Mouse (Mus musculus): Measurements from ENCODE around the gene Gm11114.

The Gm11114 gene

DNA sequence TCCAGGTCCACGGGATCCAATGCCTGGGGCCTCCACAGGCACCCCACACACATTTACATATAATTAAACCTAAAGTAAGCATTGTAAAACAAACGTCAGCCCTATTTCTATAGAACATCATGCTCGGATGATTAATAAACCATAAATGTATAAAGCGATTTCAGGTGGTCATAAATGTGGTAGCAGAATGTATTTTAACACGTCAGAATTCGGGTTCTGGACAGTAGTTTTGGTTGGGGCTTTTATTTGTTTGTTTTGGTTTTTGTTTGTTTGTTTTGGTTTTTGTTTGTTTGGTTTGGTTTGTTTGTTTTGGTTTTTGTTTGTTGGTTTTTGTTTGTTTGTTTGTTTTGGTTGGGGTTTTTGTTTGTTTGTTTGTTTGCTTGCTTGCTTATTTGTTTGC, at the start of gene Gm11114:
Gene Gm11114 (plus strand): TSS at position 301 of the 400 bp plus-strand sequence.
- no peak for DNase-seq (ENCODE audit: low spot score in 2 of 2)

DNA sequence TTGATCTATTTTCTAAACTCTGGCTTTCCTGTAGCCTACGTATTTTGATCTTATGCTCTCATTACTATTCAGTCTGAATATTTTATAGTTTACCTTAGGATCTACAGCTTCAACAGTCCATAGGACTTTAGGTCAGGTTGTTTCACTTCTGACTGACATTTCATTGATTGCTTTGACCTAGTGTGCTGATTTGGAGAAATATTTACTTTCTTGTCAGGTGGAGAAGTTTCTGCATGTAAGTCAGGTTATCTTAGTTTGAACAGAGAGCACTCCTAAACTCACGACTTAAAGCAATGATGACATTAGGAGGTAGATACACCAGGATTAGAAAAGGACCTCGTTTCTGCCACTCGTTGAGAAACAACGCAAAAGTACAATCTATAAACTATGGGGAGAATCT, 45.7 kb upstream of the Gm11114 start:
- DNase-seq (ENCODE audit: low spot score in 2 of 2), result no peak

DNA sequence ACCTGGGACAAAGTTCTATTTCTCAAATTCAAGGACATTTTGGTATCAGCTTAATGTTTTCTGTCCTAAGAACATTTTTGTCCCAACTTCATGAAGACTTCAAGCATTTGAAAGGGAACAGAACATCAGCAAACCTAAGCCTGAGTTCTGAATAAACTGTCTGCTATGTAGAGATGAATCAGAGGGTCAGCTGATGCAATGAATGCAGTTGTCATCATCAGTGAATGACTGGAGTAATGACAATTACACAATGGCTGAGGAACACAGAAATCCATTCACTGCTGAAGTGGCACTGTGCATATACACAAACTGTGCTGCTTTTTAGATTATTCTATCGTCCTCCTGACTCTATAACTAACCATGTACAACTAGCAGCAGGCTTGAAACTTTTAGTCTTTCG, 38.5 kb upstream of the Gm11114 start:
- DNase-seq (ENCODE audit: low spot score in 2 of 2), result no peak

DNA sequence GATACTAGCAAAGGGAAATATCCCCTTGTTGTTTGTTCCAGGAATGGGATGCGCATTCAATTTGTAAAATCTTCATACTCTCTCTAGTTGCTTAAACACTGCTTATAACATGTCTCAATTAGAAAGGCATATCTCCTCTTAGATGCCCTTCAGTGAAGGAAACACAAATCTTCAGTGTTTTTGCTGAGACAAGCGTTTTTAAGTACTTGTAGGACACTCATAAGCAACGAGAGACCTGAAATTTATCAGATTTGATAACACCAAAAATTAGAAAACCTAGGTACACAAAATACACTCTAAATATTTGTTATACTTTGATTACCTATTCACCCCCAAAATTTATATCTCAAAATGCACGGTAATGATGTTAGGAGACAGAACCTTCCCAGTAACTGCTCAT, 9.7 kb upstream of the Gm11114 start:
- no peak for DNase-seq (ENCODE audit: low spot score in 2 of 2)

DNA sequence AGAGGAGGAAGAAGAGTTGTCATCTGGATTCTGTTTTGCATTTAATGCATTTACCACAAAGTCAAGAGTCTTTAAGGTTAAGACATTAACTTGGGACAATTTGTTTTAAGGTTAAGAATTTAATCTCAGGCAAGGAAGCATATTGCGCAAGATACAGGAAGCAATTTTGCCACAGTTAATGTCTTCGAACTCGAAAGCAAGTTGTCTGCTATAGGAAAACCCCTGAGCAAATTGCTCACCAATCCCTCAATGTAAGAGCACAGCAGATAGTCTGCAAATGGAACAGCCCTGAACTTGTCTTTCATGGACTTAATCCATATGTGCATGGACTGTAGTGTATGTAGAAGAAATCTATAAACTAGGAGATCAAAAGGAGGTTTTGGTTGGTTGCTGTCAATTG, 9.2 kb upstream of the Gm11114 start:
- no peak for DNase-seq (ENCODE audit: low spot score in 2 of 2)

DNA sequence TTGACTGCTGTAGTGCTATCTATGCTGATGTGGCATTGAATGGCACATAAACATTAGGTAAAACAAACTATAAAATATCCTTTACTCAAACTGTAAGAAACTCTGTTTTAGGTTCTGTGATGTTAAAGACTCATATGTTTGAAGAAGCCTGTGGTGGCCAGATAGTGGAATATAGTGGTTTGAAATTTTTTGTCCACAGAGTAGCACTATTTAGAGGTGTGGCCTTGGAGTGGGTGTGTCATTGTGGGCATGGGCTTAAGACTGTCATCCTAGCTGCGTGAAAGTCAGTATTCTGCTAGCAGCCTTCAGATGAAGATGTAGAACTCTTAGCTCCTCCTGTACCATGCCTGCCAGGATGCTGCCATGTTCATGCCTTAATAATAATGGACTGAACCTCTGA, 3.5 kb downstream of the Gm11114 start:
- DNase-seq (ENCODE audit: low spot score in 2 of 2), result no peak

DNA sequence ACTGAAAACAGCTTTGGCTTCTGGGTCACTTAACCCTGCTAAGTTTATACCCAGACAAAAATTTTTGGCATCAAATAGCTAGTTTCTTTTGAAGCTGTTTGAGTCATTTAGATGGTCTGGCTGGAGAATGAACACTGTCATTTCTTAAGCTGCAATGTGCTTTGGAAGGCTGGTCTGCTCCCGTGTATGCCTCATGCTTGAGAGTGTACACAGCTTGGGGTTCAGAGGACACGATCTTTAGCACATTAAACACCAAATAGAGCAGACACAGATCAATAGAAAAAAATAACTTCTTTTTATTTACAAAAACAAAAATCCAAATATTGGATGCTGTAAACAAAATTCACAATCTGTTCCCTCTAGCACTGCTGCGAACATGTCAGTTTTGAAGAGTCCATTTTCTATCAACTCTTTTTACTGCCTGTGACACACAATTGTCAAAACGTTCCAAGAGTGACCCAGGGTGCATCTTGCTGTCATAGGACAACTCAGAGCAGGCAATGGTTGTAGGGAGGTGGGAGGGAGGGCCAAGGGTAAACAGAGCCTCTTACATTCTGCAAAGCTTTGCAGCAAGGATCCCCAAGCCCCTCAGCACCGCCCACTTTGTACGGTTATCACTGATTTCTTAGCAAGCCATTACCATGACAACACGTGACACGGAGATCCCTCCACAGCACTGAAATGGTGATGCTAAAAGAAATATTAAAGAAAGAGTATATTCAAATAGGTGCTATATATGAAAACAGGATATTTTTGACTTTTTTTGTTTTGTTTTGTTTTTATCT, 7.8 kb downstream of the Gm11114 start:
- no peak for DNase-seq (ENCODE audit: low spot score in 2 of 2)

DNA sequence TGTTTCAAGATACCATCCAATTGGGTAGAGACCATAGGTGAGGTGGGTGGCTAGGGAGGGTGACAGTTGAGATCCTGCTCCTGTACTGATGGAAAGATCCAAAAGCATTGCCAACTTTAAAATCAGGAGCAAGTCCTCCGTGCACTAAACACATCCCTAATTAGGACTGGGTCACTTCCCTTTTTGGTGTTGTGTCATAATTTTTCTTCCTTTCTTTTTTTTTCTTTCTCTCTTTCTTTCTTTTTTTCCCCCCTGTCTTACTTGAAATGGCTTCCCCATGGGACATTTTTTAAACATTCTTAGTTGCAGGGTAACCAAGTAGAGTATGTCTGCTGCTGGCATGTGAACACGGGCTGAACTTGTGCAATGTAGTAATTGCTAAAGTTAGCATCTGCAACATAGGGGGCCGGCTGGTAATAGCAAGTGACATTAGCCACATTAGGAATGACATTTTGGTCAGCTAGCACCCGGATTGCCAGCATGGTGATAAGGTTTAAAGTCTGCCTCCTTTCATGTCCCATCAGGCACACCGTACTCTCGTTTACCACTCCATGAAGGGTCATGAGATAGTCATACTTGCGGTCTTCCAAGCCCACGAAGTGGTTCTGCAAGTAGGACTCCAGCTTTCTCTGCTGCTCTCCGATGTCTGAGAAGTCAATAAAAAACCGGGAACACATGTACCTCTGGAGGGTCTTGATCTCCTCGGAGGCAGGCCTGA, 11.7 kb downstream of the Gm11114 start:
- no peak for DNase-seq (ENCODE audit: low spot score in 2 of 2)

DNA sequence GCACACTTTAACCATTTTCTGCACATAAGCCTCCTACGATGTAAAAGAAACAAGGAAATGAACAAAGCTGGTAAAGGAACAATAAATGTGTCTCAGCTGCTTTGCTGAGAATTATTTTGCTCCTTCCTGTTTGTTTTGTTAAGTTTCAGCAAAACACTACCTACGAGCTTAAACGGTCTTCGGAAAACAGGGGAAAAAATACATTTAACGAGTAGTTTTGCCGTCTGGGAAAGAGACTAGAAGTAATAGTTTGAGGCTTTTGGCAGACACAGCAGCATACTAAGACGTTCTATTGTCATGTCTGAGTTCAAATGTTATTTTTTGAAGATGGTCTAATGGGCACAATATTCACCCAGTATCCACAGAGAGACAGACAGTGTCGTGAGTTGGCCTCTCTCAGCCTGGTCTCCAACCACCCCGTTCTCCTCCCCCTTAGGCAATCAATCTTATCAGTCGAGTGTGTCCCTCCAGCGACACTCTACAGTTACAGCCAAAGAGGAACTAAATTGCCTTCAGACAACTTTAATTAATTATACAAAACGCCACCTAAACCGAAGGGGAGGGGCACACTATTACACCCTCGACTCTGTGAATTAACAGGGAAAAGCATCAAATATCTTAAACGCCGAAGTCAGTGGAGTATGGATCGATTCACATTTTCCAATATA, 12.8 kb downstream of the Gm11114 start:
- no peak for DNase-seq (ENCODE audit: low spot score in 2 of 2)

DNA sequence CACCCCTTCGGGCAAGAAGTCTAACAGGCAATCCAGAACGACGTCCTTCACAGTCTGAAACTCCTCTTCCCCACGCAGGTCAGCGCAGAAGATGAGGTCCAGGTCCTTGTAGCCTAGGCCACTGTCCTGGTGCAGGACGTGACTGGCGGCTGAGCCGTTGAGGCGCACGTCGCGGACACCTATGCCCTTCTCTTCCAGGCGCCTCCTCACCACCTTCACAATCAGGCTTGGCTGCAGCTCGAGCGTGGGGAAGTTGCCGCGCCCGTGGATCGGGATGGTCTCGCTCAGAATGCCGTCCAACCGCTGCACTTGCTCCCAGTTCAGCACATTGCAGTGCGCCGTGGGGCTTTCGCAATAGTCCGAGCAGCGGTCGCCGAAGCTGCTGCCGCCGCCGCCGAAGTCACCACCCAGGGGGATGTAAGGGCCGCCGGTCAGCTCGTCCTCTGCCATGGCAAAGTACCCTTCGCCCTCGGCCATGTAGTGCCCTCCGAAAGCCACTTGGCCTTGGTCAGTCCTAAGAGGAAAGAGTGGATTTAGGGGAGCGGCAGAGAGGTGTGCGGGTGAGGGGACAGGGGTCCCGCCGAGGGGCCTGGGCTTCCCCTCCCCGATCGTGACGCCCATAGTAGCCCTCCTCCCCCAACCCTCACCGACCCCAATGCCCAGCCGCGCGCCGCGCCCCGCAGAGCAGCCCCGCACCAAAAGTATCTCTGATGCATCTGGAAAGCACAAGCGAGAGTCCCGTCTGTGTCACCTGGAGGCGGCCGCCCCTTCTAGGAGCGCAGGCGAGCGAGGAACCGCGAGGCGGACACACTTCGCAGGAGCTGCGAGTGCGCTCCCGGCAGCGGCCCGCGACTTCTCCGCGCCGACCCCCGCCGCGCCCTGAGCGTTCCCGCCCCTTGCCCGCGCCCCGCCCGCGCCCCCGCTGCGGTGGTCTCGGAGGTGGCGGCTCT, 14.0 kb downstream of the Gm11114 start:
- peak in 1 of 2 experiments; percentile 12 for DNase-seq (ENCODE audit: low spot score in 2 of 2)

DNA sequence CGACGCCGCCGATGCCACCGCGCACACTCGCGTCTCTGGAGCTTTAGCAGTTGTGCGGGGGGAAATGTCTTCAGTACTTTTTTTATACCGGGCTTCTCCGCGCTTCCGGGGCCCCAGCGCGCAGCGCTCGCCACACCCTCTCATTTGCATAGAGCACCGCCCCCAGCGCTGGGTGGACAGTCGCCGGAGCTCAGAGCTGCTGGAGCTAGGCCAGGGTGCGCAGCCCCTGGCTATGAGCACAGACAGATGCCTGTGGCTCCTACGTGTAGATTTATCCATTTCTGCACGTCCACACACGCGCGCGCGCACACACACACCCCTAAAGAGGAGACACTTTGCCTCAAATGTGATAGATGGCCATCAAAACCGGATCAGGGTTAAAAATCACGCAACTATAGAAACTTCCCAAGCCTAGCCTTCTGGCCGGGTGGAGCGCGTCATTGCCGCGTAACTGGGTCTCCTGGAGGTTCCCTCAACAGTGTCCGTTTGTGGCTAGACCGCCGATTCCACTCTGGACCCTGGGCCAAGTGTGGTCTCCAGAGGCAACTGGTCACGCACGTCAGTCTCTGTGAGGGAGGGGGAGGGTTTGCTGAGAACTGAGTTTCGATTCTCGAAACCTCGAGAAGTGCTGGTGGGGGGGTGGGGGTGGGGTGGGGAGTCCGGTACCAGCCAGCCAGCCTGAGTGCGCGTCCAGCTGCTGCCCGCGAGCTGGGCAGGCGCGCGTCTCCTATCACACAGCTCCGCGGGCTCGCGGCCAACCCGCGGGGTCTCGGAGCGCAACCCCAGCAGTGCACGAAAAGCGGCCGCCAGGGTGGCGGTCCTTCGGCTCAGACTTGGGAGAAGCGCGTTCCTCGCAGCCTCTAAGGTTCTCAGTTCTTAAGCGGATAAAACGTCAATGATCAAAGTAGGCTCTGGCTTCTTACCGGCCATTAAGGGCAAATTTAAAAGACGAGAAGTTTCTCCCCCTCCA, 15.0 kb downstream of the Gm11114 start, which contains the start of gene Tent5a:
Gene Tent5a (minus strand): TSS at position 107 of the 970 bp plus-strand sequence.
- DNase-seq (ENCODE audit: low spot score in 2 of 2), result peak; percentile 41 to 51

DNA sequence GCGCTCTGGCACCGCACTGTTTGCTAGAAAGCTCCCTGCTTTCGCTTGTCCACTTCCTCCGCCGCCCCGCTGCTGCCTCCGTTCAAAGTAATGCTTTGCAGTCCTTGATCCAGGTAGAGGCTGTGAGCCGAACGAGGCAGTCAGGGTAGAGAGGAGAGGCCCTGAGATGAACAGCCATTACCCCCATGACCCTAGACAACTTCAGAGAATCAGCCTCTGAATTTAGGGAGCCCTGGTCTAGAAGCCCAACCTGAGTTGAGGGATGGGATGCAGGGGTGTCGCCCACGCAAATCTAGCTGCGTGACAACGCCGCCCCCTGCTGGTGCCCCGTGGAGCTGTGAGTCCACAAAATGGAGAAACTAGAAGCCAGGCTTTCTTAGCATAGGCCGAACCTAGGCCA, 15.7 kb downstream of the Gm11114 start:
- DNase-seq (ENCODE audit: low spot score in 2 of 2), result peak; percentile 73 to 87

DNA sequence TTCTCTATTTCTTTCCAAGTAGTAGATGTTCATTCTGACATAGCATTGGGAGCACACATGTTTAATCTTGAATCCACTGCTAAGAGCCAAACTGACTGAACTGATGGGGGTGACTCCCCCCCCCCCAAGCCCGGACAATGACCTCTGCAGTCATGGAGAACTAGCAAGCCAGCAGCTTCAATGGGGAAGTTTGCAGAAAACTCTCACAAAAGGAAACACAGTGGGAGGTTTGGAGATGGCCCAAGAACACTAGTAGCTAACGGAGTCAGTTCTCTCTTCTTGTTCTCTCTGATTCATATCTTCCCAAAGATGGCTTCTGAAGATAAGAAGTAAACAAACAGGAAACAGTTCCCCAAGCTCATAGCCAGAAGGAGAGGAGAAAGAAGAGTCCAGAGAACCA, 18.9 kb downstream of the Gm11114 start:
- no peak for DNase-seq (ENCODE audit: low spot score in 2 of 2)

DNA sequence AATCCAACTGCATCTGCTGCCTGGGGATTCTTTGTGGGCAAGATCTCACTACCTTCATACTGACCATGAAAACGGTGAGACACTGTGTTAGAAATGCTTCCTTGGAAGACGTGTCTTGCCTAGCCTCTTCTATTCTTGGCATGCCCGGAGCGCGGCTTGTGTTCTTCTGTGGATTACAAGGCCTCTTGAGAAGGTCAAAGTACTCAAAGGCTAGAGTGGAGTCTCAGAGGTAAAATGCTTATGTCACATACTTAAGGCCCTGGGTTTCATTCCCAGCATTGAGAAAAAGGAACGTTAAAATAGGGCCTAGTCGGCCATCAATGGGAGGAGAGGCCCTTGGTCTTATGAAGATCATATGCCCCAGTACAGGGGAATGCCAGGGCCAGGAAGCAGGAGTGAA, 23.5 kb downstream of the Gm11114 start:
- DNase-seq (ENCODE audit: low spot score in 2 of 2), result no peak

DNA sequence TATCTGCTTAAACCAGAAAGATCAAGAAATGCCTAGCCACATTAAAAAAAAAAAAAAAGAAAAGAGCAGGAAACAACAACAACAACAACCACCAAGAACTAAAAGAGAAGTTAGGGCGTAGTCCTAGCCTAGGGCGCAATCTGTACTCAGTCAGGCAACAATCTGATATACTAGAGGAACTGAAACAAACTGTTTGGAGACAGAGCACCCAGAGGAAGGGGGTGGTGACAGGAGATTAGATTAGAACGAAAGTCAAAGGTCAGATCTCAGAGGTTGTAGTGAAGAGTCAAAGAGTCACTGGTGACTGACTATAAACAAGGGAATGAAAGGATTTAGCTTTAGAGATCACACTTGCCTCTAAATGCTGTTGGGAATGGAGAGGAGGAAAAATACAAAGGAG, 27.7 kb downstream of the Gm11114 start:
- no peak for DNase-seq (ENCODE audit: low spot score in 2 of 2)

DNA sequence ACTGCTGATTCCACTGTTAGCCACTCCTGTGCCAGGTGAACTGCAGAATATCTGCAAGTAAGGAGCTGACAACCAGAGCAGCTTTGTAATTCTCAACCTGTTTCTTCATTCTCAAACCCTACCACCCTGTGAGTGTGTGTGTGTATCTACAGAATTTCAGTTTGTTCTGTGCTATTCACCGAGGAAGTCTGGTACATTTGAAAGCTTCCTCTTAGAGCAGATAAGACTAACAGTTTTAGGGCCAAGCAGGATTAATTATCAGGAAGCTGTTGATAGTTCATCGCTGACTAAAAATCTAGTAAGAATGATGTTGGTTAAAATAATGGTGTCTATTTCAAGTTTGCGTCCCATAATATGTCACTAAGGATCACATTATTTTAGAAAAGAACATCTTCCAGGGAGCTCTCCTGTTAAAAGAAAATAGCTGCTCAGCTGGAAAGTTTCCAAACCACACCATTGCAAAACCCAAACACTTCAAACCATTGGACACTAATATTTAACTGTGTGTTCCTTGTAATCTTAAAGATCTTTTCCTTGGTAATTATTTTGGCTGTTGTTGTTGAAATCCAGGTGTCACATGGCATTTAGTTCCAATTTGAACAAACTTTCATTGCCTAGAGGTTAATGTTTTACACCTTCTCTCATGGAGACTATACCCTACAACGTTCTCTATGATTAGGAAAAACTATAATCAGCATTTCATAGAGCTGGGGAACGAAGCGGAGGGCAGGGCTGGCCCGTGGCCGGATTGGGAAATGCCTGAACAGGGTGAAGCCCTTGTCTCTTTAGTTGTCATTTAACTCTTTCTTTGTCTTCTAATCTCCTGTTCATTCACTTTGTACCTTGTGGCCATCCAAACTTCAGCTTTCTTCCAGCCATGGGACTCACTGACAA, 30.6 kb downstream of the Gm11114 start:
- DNase-seq (ENCODE audit: low spot score in 2 of 2), result no peak

DNA sequence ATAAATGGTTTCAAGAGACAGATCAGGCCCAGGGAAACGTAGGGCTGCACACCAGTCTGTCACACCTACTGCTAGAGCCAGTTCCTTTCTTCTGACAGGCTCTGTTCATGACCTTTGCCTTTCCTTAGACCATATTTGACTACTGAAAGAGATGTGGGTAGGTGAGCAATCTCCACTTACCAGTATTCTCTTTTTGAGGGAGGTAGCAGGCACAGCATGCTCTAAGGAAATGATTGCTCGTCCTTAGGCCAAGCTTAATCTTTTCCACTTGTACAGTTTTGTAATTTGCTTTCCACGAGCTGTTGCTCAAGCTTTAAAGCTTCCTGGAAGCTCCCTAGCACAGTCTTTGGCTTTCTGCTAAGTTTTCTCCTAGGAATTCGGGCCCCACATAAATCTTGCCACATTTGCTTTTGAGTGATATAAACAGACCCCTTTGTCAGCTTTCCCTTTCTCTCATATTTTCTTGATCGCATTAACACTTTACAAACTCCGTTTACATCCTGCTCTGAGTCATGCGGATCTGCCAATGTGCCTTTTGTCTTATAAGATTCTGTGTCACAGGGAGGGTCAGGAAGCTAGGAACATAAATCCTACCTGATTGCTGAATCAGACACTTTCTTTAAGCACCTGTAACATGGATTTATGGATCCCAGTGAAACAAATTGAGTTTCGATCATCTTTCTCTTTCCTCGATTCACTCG, 35.4 kb downstream of the Gm11114 start:
- DNase-seq (ENCODE audit: low spot score in 2 of 2), result no peak

DNA sequence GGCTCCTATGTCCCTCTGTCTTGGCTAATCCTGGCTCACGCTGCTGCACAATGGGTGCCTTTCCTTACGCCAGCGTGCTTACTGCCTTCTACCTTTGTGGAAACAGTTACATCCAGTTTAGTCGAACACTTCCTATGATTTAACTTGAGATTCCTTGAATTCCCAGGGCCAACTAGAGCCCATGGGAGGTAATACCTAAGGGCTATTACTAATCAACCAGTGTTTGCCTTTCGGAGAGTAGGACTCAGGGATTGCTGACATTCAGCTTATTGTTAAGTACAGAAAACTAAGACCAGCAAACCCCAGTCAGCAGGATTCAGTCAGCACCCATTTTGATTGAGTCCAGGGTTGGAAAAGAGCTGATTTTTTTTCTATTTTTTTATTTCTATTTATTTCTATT, 43.0 kb downstream of the Gm11114 start:
- no peak for DNase-seq (ENCODE audit: low spot score in 2 of 2)
